Mouse (Mus musculus) heart, postnatal 0 days (tissue): ENCODE measurements around the gene Emc3. TPM values are rescaled to one million over a fixed set of nuclear protein-coding genes. Genes with fewer than 3 reads are reported as not detected.

Experiments
- ATAC-seq: fragments of 200-750 bp; cut with Nextera tagmentation; 2 replicates; pipeline ENCODE4 v1.8.0; 2017; ENCODE audit warnings: low read depth, moderate number of reproducible peaks, moderate library complexity; ENCODE audit not compliant: insufficient read depth
- DNase-seq: peaks from one replicate; pipeline ENCODE4 v3.0.0-alpha.2; 2016; ENCODE audit warnings: low spot score
- H3K27ac ChIP-seq: fragments of 300-500 bp; sonication (generic); 2 replicates; pipeline ENCODE4 v1.5.1; 2014; ENCODE audit warnings: low read depth, mild to moderate bottlenecking
- H3K27me3 ChIP-seq: fragments of 300-500 bp; sonication (generic); 2 replicates; pipeline ENCODE4 v1.6.1; 2014; ENCODE audit warnings: low read length, mixed read lengths; ENCODE audit not compliant: control insufficient read depth, insufficient read depth
- H3K36me3 ChIP-seq: fragments of 300-500 bp; sonication (generic); replicated peaks from 2 replicates; pipeline ENCODE4 v1.6.1; 2014; ENCODE audit warnings: low read length, mixed read lengths; ENCODE audit not compliant: control insufficient read depth, insufficient read depth
- H3K4me1 ChIP-seq: fragments of 300-500 bp; sonication (generic); 2 replicates; pipeline ENCODE4 v1.6.1; 2014; ENCODE audit warnings: antibody characterized with exemption; ENCODE audit not compliant: control insufficient read depth, insufficient read depth
- H3K4me2 ChIP-seq: fragments of 300-500 bp; sonication (generic); 2 replicates; pipeline ENCODE4 v1.6.1; 2014; ENCODE audit warnings: low read depth, mild to moderate bottlenecking, low read length, moderate library complexity
- H3K4me3 ChIP-seq: fragments of 300-500 bp; sonication (generic); 2 replicates; pipeline ENCODE4 v1.5.1; 2014; ENCODE audit warnings: low read depth, low read length
- H3K9ac ChIP-seq: fragments of 300-500 bp; sonication (generic); replicated peaks from 2 replicates; pipeline ENCODE4 v1.6.1; 2014; ENCODE audit warnings: low read depth, low read length, mixed read lengths
- H3K9me3 ChIP-seq: fragments of 300-500 bp; sonication (generic); replicated peaks from 2 replicates; pipeline ENCODE4 v1.6.1; 2016; ENCODE audit warnings: low read length; ENCODE audit not compliant: control insufficient read depth
- CTCF ChIP-seq: IDR thresholded peaks from 2 replicates; pipeline ENCODE4 v1.5.1; 2016; ENCODE audit warnings: antibody characterized with exemption, control low read depth, low read depth
- EP300 ChIP-seq: IDR thresholded peaks from 2 replicates; pipeline ENCODE4 v1.6.1; 2016; ENCODE audit warnings: antibody characterized with exemption, low read depth
- WGBS: fragments of 180-500 bp; shearing (Covaris S2); extraction: QIAGEN DNeasy Blood & Tissue Kit; methylation state at CpG from one replicate; pipeline ENCODE4 v1.1.7; 2014; 5-methylcytosine and 5-hydroxymethylcytosine counted together
- polyA plus RNA-seq: library from polyadenylated mRNA; unstranded; fragments of >200 nt; fragmentation: Nextera tagmentation; extraction: Ambion mirVana; gene quantifications from 2 replicates; pipeline ENCODE4 v1.2.1, GENCODE M21; 2015
- total RNA-seq: library from RNA; depleted of rRNA; stranded (reverse); fragments of >200 nt; gene quantifications from 2 replicates; pipeline ENCODE4 v1.2.3, GENCODE M21; 2014; ENCODE audit warnings: low replicate concordance

Emc3 gene
- total and polyA plus RNA-seq, 2 experiments from 2014 or later: 78.3 to 79.4 TPM

DNA sequence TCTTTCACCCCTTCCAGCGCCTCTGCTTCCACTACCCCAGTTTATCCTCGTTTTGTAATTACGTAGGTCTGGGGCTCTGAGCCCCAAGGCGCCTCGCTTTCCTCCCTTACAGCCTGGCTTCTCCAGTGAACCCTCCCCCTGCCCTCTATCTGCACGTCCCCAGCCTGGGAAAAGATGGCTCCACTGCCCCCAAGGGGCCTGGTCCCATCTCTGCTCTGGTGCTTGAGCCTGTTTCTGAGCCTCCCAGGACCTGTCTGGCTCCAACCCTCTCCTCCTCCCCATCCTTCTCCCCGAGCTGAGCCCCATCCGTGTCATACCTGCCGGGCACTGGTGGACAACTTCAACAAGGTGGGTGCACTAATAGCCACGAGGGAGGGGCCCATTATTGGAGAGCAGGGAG, 47.7 kb downstream of the Emc3 start:
- H3K9me3 ChIP-seq: no peaks in the 10 kb centered on the region
- peak overlapping the region; percentile 70 for H3K9ac ChIP-seq
- peaks cover 17% of the 10 kb centered on the region for H3K36me3 ChIP-seq
- H3K27ac ChIP-seq: peak overlapping the region; percentile 92
- TF ChIP-seq EP300 (no peak), CTCF (0 out of 2 replicates have a peak, but pooled peaks have one; percentile 14)
- ATAC-seq (peak; percentile 22; the same call in 1 of the 2 replicates), DNase-seq (no peak)
- H3K4me3 ChIP-seq: peak overlapping the region; percentile 56
- whole genome bisulfite sequencing: 12% methylated on average over 10 of the region's 10 CpGs
- H3K4me2 ChIP-seq: peak overlapping the region; percentile 86
- H3K27me3 ChIP-seq: no peaks in the 10 kb centered on the region
- H3K4me1 ChIP-seq: peaks cover 23% of the 10 kb centered on the region

DNA sequence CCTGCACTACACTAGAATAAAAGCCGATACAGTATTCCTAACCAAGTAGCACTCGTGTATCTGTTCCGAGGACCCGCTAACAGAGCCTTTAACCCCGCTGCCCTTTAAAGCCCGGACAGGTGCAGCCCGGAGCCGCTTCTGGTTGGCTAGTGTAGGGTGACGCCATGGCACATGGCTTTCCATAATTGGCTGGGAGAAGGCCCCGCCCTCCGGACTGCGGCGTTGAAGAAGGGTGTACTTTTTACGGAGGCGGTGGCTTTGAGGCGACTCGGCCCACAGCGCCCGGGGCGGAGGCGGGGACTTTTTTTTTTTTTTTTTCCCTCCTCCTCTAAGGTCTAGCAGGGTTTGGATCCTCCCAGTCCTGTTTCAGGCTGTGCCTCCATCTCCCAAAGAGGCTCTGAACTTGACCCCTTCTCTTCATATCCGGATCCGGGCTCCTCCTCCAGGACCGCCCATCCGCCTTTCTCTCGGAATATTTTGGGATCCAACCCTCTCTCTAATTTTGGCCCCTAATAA, 48.3 kb downstream of the Emc3 start, which contains the start of gene Creld1:
Gene Creld1 (plus strand): TSS at position 198 of the 516 bp plus-strand sequence.
- 0% methylated on average over 26 of the region's 26 CpGs for WGBS
- Histone ChIP-seq H3K9ac (peak within 1 kb of the TSS; percentile 70), H3K9me3 (no peaks in the 10 kb centered on the region), H3K27me3 (no peaks in the 10 kb centered on the region), H3K4me1 (peaks cover 23% of the 10 kb centered on the region), H3K27ac (peak within 1 kb of the TSS; percentile 92), H3K36me3 (peaks cover 12% of the 10 kb centered on the region), H3K4me2 (peak within 1 kb of the TSS; percentile 86), H3K4me3 (peak within 1 kb of the TSS; percentile 56)
- no peak for TF ChIP-seq CTCF
- TF ChIP-seq EP300: 0 out of 2 replicates have a peak, but pooled peaks have one; percentile 24
- ATAC-seq (peak; percentile 93), DNase-seq (peak; percentile 95)

DNA sequence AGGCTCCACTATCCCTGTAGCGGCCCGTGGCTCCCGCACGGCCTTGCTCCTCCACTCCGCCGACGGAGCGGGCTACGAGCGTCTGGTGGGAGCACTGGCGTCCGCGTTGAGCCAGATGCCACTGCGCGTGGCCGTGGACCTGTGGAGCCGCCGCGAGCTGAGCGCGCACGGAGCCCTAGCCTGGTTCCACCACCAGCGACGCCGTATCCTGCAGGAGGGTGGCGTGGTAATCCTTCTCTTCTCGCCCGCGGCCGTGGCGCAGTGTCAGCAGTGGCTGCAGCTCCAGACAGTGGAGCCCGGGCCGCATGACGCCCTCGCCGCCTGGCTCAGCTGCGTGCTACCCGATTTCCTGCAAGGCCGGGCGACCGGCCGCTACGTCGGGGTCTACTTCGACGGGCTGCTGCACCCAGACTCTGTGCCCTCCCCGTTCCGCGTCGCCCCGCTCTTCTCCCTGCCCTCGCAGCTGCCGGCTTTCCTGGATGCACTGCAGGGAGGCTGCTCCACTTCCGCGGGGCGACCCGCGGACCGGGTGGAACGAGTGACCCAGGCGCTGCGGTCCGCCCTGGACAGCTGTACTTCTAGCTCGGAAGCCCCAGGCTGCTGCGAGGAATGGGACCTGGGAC, 48.9 kb downstream of the Emc3 start:
- Histone ChIP-seq H3K4me2 (peak overlapping the region; percentile 86), H3K4me3 (peak overlapping the region; percentile 56), H3K4me1 (peaks cover 23% of the 10 kb centered on the region), H3K36me3 (peaks cover 9% of the 10 kb centered on the region; the same call in 1 of the 2 replicates), H3K27ac (peak overlapping the region; percentile 92), H3K27me3 (no peaks in the 10 kb centered on the region), H3K9me3 (no peaks in the 10 kb centered on the region), H3K9ac (peak overlapping the region; percentile 49)
- TF ChIP-seq CTCF (no peak), EP300 (no peak)
- DNase-seq: no peak
- 2% methylated on average over 65 of the region's 65 CpGs for WGBS
- peak; percentile 34 for ATAC-seq

DNA sequence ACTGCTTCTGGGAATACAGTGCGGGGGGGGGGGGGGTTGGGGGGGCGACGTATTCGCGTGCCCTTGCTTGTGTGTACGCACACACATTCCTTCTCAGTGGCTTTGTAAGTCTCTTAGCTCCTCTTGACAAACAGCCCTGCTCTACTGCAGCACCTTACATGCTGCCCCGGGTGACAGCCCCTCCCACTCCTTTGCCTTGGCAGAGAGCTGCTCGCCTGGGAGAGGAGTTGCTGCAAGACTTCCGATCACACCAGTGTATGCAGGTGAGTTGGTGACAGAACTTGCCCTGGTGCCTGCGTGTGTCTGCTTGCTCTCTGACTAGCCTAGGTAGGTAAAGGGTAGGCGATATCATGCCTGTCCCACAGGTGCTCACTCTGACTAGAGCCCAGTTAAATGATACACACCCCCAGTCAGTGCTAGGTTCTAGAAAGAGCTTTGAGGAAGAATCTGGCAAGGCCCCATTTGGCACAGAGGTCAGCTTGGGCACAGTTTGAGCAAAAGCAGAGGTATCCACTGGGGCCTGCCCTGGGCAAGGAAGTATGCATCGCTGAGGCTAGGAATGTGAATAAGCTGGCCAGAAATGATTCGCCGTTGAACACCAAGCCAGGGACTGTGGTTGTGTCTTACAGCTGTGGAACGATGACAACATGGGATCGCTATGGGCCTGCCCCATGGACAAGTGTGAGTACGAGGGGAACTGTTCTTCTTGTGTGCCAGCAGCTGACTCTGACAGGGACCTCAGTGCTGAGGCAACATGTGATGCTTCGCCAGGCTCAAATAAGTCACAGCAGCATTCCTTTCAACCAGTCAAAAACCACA, 50.7 kb downstream of the Emc3 start:
- Histone ChIP-seq H3K4me3 (no peak overlapping the region), H3K9me3 (no peaks in the 10 kb centered on the region), H3K36me3 (no peaks in the 10 kb centered on the region), H3K27me3 (no peaks in the 10 kb centered on the region), H3K27ac (peak overlapping the region; percentile 84), H3K4me1 (peaks cover 23% of the 10 kb centered on the region), H3K9ac (0 out of 2 replicates have a peak overlapping the region, but pooled peaks have one; percentile 14), H3K4me2 (peak overlapping the region; percentile 6; the same call in 1 of the 2 replicates)
- DNase-seq (peak; percentile 74), ATAC-seq (peak; percentile 40)
- no peak for TF ChIP-seq CTCF
- TF ChIP-seq EP300: no peak
- 37% methylated on average over 18 of the region's 18 CpGs for WGBS

DNA sequence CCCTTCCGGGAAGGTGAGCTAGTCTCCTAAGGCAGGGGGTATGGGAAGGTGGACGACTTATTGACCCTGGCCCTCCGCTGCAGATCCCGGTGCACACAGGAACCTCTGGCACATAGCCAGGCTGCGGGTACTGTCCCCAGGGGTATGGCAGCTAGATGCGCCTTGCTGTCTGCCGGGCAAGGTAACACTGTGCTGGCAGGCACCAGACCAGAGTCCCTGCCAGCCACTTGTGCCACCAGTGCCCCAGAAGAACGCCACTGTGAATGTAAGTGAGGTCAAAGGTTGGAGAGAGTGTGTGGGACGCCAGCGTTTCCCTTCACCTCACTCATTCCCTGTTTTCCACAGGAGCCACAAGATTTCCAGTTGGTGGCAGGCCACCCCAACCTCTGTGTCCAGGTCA, 52.5 kb downstream of the Emc3 start:
- TF ChIP-seq CTCF: no peak
- TF ChIP-seq EP300: no peak
- no peak for DNase-seq
- Histone ChIP-seq H3K36me3 (no peaks in the 10 kb centered on the region), H3K4me2 (no peak overlapping the region), H3K27ac (no peak overlapping the region), H3K4me3 (no peak overlapping the region), H3K4me1 (peaks cover 21% of the 10 kb centered on the region), H3K9ac (no peak overlapping the region), H3K9me3 (no peaks in the 10 kb centered on the region), H3K27me3 (no peaks in the 10 kb centered on the region)
- WGBS: 72% methylated on average over 10 of the region's 10 CpGs
- no peak for ATAC-seq
